Mouse (Mus musculus) limb, embryonic 10.5 days (tissue): ENCODE measurements around the gene 1110059G10Rik. TPM values are rescaled to one million over a fixed set of nuclear protein-coding genes. Genes with fewer than 3 reads are reported as not detected.

ENCODE experiments used
- DNase-seq: peaks from one replicate; pipeline ENCODE4 v3.0.0-alpha.2; 2017; ENCODE audit warnings: low spot score
- H3K27ac ChIP-seq: fragments of 300-500 bp; sonication (generic); 2 replicates; pipeline ENCODE4 v1.5.1; 2016; ENCODE audit warnings: mild to moderate bottlenecking
- H3K27me3 ChIP-seq: fragments of 300-500 bp; sonication (generic); 2 replicates; pipeline ENCODE4 v1.6.1; 2016; ENCODE audit warnings: low read depth, mild to moderate bottlenecking; ENCODE audit not compliant: poor library complexity, severe bottlenecking
- H3K36me3 ChIP-seq: fragments of 300-500 bp; sonication (generic); 2 replicates; pipeline ENCODE4 v1.6.1; 2016; ENCODE audit warnings: mild to moderate bottlenecking, moderate library complexity
- H3K4me1 ChIP-seq: fragments of 300-500 bp; sonication (generic); 2 replicates; pipeline ENCODE4 v1.6.1; 2016
- H3K4me3 ChIP-seq: fragments of 300-500 bp; sonication (generic); 2 replicates; pipeline ENCODE4 v1.5.1; 2016; ENCODE audit warnings: mild to moderate bottlenecking, moderate library complexity
- H3K9me3 ChIP-seq: fragments of 300-500 bp; sonication (generic); replicated peaks from 2 replicates; pipeline ENCODE4 v1.6.1; 2016; ENCODE audit warnings: mild to moderate bottlenecking
- WGBS: fragments of 180-500 bp; shearing (Covaris S2); methylation state at CpG from one replicate; pipeline ENCODE4 v1.1.7; 2016; 5-methylcytosine and 5-hydroxymethylcytosine counted together
- polyA plus RNA-seq: library from polyadenylated mRNA; unstranded; fragments of >200 nt; fragmentation: Nextera tagmentation; extraction: Ambion mirVana; gene quantifications from 2 replicates; pipeline ENCODE4 v1.2.1, GENCODE M21; 2016

Gene 1110059G10Rik
- polyA plus RNA-seq = 18.6 and 25.1 TPM in 2 replicates

- Histone ChIP-seq H3K9me3 (no peaks in the 10 kb centered on the region), H3K27me3 (no peaks in the 10 kb centered on the region), H3K4me1 (peaks cover 13% of the 10 kb centered on the region), H3K4me3 (peak within 1 kb of the TSS; percentile 87), H3K27ac (peak within 1 kb of the TSS; percentile 95), H3K36me3 (peaks cover 41% of the 10 kb centered on the region)
- DNase-seq = peak; percentile 97
- WGBS = under 1% methylated on average over 64 of the region's 64 CpGs
These were observed at the start of gene 1110059G10Rik, which contains the start of gene Kif15 for GRCm38 (mm10) chr9:122950643-122951475. TSS of gene 1110059G10Rik (minus strand) at chr9:122951000. TSS of gene Kif15 (plus strand) at chr9:122951046.

GRCm38 (mm10) chr9:122999193-122999586 lies 48.4 kb upstream of the 1110059G10Rik start:
- DNase-seq = no peak
- Histone ChIP-seq H3K27me3 (no peaks in the 10 kb centered on the region), H3K4me3 (no peak overlapping the region), H3K4me1 (no peaks in the 10 kb centered on the region), H3K9me3 (no peaks in the 10 kb centered on the region), H3K27ac (no peak overlapping the region), H3K36me3 (peaks cover 95% of the 10 kb centered on the region)
- WGBS = 96% methylated on average over 4 of the region's 4 CpGs

- no peaks in the 10 kb centered on the region for H3K4me1 ChIP-seq
- H3K27me3 ChIP-seq = no peaks in the 10 kb centered on the region
- no peak for DNase-seq
- 95% methylated on average over 10 of the region's 10 CpGs for WGBS
- no peak overlapping the region for H3K4me3 ChIP-seq
- no peaks in the 10 kb centered on the region for H3K9me3 ChIP-seq
- H3K27ac ChIP-seq = no peak overlapping the region
- peaks cover 95% of the 10 kb centered on the region for H3K36me3 ChIP-seq
These were observed 47.8 kb upstream of the 1110059G10Rik start for GRCm38 (mm10) chr9:122998406-122999192.

- Histone ChIP-seq H3K4me1 (peaks cover under 1% of the 10 kb centered on the region; the same call in 1 of the 2 replicates), H3K27me3 (no peaks in the 10 kb centered on the region), H3K36me3 (peaks cover 92% of the 10 kb centered on the region), H3K9me3 (0 out of 2 replicates have a peak, but pooled peaks cover 4% of the 10 kb centered on the region), H3K27ac (no peak overlapping the region), H3K4me3 (no peak overlapping the region)
- 94% methylated on average over 3 of the region's 3 CpGs for WGBS
- DNase-seq = no peak
These were observed 21.9 kb downstream of the 1110059G10Rik start for GRCm38 (mm10) chr9:122928915-122929314.

- under 1% methylated on average over 43 of the region's 43 CpGs for WGBS
These were observed 27.8 kb downstream of the 1110059G10Rik start, which contains the start of gene Zfp105 for GRCm38 (mm10) chr9:122922936-122923381. TSS of gene Zfp105 (plus strand) at chr9:122923072.

GRCm38 (mm10) chr9:122922436-122922835 lies 28.4 kb downstream of the 1110059G10Rik start:
- H3K36me3 ChIP-seq = peaks cover 32% of the 10 kb centered on the region
- peaks cover 5% of the 10 kb centered on the region for H3K4me1 ChIP-seq
- 22% methylated on average over 3 of the region's 3 CpGs for WGBS
- H3K27me3 ChIP-seq = no peaks in the 10 kb centered on the region
- H3K4me3 ChIP-seq = peak overlapping the region; percentile 90
- no peaks in the 10 kb centered on the region for H3K9me3 ChIP-seq
- no peak for DNase-seq
- H3K27ac ChIP-seq = peak overlapping the region; percentile 99

More at GRCm38 (mm10) chr9:122922936-122923381, 27.8 kb downstream of the 1110059G10Rik start, which contains the start of gene Zfp105:
- H3K27ac ChIP-seq = peak within 1 kb of the TSS; percentile 99
- H3K4me3 ChIP-seq = peak within 1 kb of the TSS; percentile 90
- H3K4me1 ChIP-seq = peaks cover 5% of the 10 kb centered on the region
- H3K36me3 ChIP-seq = peaks cover 37% of the 10 kb centered on the region
- DNase-seq = peak; percentile 94
- no peaks in the 10 kb centered on the region for H3K9me3 ChIP-seq
- H3K27me3 ChIP-seq = no peaks in the 10 kb centered on the region

- Histone ChIP-seq H3K27ac (peak overlapping the region; percentile 88), H3K4me3 (peak overlapping the region; percentile 62), H3K36me3 (peaks cover 27% of the 10 kb centered on the region), H3K27me3 (no peaks in the 10 kb centered on the region), H3K4me1 (peaks cover 9% of the 10 kb centered on the region), H3K9me3 (0 out of 2 replicates have a peak, but pooled peaks cover under 1% of the 10 kb centered on the region)
- WGBS = 16% methylated on average over 32 of the region's 32 CpGs
- peak; percentile 81 for DNase-seq
These were observed 47.9 kb downstream of the 1110059G10Rik start for GRCm38 (mm10) chr9:122902717-122903535.

GRCm38 (mm10) chr9:122901047-122901446 lies 49.8 kb downstream of the 1110059G10Rik start:
- 93% methylated on average over 2 of the region's 2 CpGs for WGBS

More at GRCm38 (mm10) chr9:122901047-122901446, 49.8 kb downstream of the 1110059G10Rik start:
- DNase-seq = no peak
- H3K9me3 ChIP-seq = no peaks in the 10 kb centered on the region
- no peak overlapping the region for H3K27ac ChIP-seq
- peaks cover 9% of the 10 kb centered on the region for H3K4me1 ChIP-seq
- H3K27me3 ChIP-seq = no peaks in the 10 kb centered on the region
- no peak overlapping the region for H3K4me3 ChIP-seq
- peaks cover 11% of the 10 kb centered on the region for H3K36me3 ChIP-seq

Other genes starting within 250 kb of the 1110059G10Rik start
- gene Topaz1, start 203.7 kb downstream of the 1110059G10Rik start, polyA plus RNA-seq = 0.04 TPM in 1 of 2 replicates, not detected in the other
- 3.9 and 5.3 TPM in 2 replicates for gene Tcaim, start 145.5 kb downstream of the 1110059G10Rik start, polyA plus RNA-seq
- 0.65 TPM in 1 of 2 replicates, not detected in the other for gene Gm35549, start 107.0 kb downstream of the 1110059G10Rik start, polyA plus RNA-seq
- gene Zfp445, start 85.0 kb downstream of the 1110059G10Rik start, polyA plus RNA-seq = 66.4 and 82.5 TPM in 2 replicates
- 3.1 and 3.8 TPM in 2 replicates for gene Zkscan7, start 65.3 kb downstream of the 1110059G10Rik start, polyA plus RNA-seq
- gene Zfp105, start 27.9 kb downstream of the 1110059G10Rik start, polyA plus RNA-seq = 31.7 and 35.7 TPM in 2 replicates
- gene Kif15, start within 50 bp of the 1110059G10Rik start, polyA plus RNA-seq = 83.2 and 95.1 TPM in 2 replicates
- 9.6 and 13.3 TPM in 2 replicates for gene Tmem42, start 70.3 kb upstream of the 1110059G10Rik start, polyA plus RNA-seq
- gene Tgm4, start 83.7 kb upstream of the 1110059G10Rik start, polyA plus RNA-seq = 0.56 and 0.64 TPM in 2 replicates
- gene Zdhhc3, start 162.2 kb upstream of the 1110059G10Rik start, polyA plus RNA-seq = 72.8 and 73.9 TPM in 2 replicates
- gene Exosc7, start 162.2 kb upstream of the 1110059G10Rik start, polyA plus RNA-seq = 120 and 148 TPM in 2 replicates
- 0.20 TPM in 1 of 2 replicates, not detected in the other for gene Clec3b, start 199.9 kb upstream of the 1110059G10Rik start, polyA plus RNA-seq